In genomic region chr19:6934195-6934977, GRCm38 (mm10) we compare ENCODE assay signal across 8 mouse cellular contexts. TPM values are rescaled to one million over a fixed set of nuclear protein-coding genes. Genes with fewer than 3 reads are reported as not detected.
DNase-seq lines count a peak whose midpoint lies in the region; ATAC-seq and TF ChIP-seq lines count a peak whose summit lies in the region.

Gene Kcnk4 (minus strand): TSS chr19:6934515.

- ATAC-seq in frontal cortex, adult (ENCODE audit: low TSS enrichment): 0 out of 2 replicates have a peak, but pooled peaks have one; percentile 3
- ATAC-seq in limb, embryonic 12.5 days (ENCODE audit: insufficient number of reproducible peaks, insufficient read depth, low FRiP score, low TSS enrichment, low read depth): no peak
- no peak for ATAC-seq in stomach, embryonic 15.5 days (ENCODE audit: insufficient read depth, low FRiP score, low read depth)

- peak within 1 kb of the TSS; percentile 22; the same call in 1 of the 2 replicates for H3K4me3 ChIP-seq in spleen, adult 2 months (ENCODE audit: extremely low read depth, insufficient read depth, insufficient read length)
- H3K4me3 ChIP-seq in limb, embryonic 12.5 days (replicated peaks): peak within 1 kb of the TSS; percentile 38
- H3K4me3 ChIP-seq in stomach, embryonic 15.5 days (replicated peaks): peak within 1 kb of the TSS; percentile 43

- peak within 1 kb of the TSS; percentile 60 for H3K9ac ChIP-seq in limb, embryonic 12.5 days (replicated peaks)
- H3K9ac ChIP-seq in stomach, embryonic 15.5 days: peak within 1 kb of the TSS; percentile 46

- H3K4me1 ChIP-seq in spleen, adult 2 months (ENCODE audit: control insufficient read depth, insufficient read depth, insufficient read length): peaks cover 6% of the 10 kb centered on the region; the same call in 1 of the 2 replicates
- peaks cover 11% of the 10 kb centered on the region for H3K4me1 ChIP-seq in limb, embryonic 12.5 days (replicated peaks)
- peaks cover 10% of the 10 kb centered on the region for H3K4me1 ChIP-seq in stomach, embryonic 15.5 days

- 16% methylated on average over 23 of the region's 23 CpGs for WGBS in spleen, adult 2 months
- 9% methylated on average over 23 of the region's 23 CpGs for WGBS in limb, embryonic 12.5 days
- WGBS in stomach, embryonic 15.5 days: 11% methylated on average over 23 of the region's 23 CpGs

- no peaks in the 10 kb centered on the region for H3K36me3 ChIP-seq in spleen, adult 2 months (ENCODE audit: control insufficient read depth, insufficient read depth, low read length)
- no peaks in the 10 kb centered on the region for H3K36me3 ChIP-seq in limb, embryonic 12.5 days
- H3K36me3 ChIP-seq in stomach, embryonic 15.5 days: no peaks in the 10 kb centered on the region

- H3K4me2 ChIP-seq in limb, embryonic 12.5 days: peak within 1 kb of the TSS; percentile 65
- peak within 1 kb of the TSS; percentile 85 for H3K4me2 ChIP-seq in stomach, embryonic 15.5 days

- no peak for TF ChIP-seq CTCF in spleen, adult 2 months (IDR thresholded peaks at IDR 0.05; ENCODE audit: extremely low read depth, insufficient read depth, insufficient read length, insufficient replicate concordance)

- no peak for TF ChIP-seq POLR2A in spleen, adult 2 months (IDR thresholded peaks at IDR 0.05; ENCODE audit: low read depth, low read length)

- no peak within 1 kb of the TSS for H3K27ac ChIP-seq in spleen, adult 2 months (ENCODE audit: insufficient read depth, low read length)
- no peak within 1 kb of the TSS for H3K27ac ChIP-seq in limb, embryonic 12.5 days
- no peak within 1 kb of the TSS for H3K27ac ChIP-seq in stomach, embryonic 15.5 days

- H3K27me3 ChIP-seq in spleen, adult 2 months (ENCODE audit: control insufficient read depth, insufficient read depth, low read length): peaks cover 17% of the 10 kb centered on the region
- peaks cover 78% of the 10 kb centered on the region for H3K27me3 ChIP-seq in limb, embryonic 12.5 days
- H3K27me3 ChIP-seq in stomach, embryonic 15.5 days (replicated peaks): peaks cover 52% of the 10 kb centered on the region

- H3K9me3 ChIP-seq in limb, embryonic 12.5 days: no peaks in the 10 kb centered on the region
- no peaks in the 10 kb centered on the region for H3K9me3 ChIP-seq in stomach, embryonic 15.5 days

- no peak for DNase-seq in frontal cortex, postnatal 10 days (ENCODE audit: low spot score in 2 of 2)
- no peak for DNase-seq in spleen, adult 2 months (ENCODE audit: low read depth in 1 of 2, low spot score in 2 of 2)
- DNase-seq in spleen, postnatal 14 days (ENCODE audit: low spot score in 2 of 2): no peak
- DNase-seq in right cerebral cortex, postnatal 25 days: no peak
- DNase-seq in adrenal gland, adult 18-20 months (ENCODE audit: low spot score in 2 of 2): no peak

RNA-seq across cellular contexts. Expression of gene Kcnk4, which starts in this region (rescaled TPM):
- polyA plus RNA-seq in spleen, adult 2 months (2012; rRNA removed): 0.04 and 0.11 TPM in 2 replicates
- polyA plus RNA-seq in limb, embryonic 12.5 days (2016; fragmentation: Nextera tagmentation; extraction: Ambion mirVana): 0.40 and 0.60 TPM in 2 replicates
- 0.67 and 0.86 TPM in 2 replicates for polyA plus RNA-seq in stomach, embryonic 15.5 days (2015; fragmentation: Nextera tagmentation; extraction: Ambion mirVana)
- under 1 TPM; 0.23 to 0.35 TPM for total RNA-seq in adrenal gland, adult 18-20 months (2021)
